Mouse (Mus musculus) cerebellum, adult 11-12 months (tissue): ENCODE measurements at regions not wholly inside any gene's neighbourhood (a gene's known extent, or its start where the extent isn't known, plus 50 kb on each side); places are given as distances from the start of the nearest gene placed in this dataset.
"Not testable (repeated sequence)": the region's sequence is repeated elsewhere in the genome, so short reads cannot be mapped to it uniquely, and the experiment has no call there.

ENCODE experiments used
- DNase-seq: peaks from one replicate; pipeline ENCODE4 v3.0.0; 2022

DNA sequence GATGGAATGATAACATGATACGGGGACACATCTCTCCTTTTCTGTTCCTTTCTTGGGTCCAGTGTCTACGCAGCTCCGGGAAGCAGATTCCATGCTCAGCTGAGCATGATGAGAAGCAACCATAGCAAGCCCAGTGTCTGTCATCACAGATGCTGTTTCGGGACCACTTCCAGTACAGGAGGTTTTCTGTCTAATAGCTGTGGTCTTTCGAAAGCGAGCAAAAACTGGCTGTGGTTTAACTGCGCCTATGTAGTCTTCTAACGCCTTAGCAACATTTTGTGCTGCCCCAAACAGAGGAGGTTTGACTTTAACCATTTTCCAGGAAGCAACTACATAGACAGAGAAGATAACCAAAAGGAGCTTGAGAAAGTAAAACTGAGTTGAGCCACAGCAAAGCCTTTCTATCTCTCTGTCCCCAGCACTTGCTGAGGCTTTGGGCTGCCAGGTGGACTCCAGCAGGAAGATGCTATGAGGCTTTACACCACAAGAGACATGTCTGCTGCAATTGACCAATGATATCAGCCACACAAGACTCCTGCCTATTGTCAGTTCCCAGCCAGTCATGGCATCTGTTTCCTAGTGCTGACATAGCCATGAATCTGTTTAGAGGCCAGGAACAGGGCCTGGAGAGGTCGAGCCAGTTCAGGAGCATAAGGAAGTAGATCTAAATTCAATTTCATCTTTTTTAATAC lies 95.1 kb downstream of the Stard3nl start:
- peak; percentile 42 for DNase-seq

DNA sequence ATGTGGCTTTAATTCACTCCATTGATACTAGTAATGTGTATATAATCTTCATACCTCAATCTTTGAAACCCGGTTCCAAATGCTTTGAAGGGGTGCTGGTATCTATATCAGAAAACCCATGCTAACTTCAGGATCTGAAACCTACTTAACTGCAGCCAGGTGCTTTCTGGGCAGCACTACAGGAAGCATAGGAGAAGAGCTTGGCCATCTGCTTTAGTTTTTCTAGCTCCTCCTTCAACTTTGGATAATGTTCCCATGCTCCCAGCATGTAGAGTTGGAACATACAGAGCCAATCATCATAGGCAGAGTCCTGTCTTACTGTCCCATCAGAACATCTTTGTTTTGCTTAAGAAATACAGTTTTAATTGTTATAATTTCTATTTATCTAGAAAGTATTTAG lies 99.3 kb downstream of the Stard3nl start:
- peak; percentile 8 for DNase-seq

DNA sequence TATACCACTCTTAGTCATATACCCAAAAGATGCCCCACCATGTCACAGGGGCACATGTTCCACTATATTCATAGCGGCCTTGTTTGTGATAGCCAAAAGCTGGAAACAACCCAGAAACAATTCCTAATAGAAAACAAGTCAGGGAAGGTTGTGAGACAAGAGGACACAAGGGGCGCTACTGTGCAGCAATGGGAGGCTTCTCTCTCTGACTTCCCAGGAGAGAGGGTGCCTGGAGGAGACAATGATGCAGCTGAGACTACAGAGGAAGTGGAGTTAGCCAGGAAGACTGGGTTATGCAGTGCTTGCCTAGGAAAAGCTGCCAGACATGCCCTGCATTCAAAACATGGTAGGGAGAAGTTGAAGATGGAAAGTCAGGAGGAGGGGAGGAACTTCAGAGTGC lies 102.6 kb downstream of the Stard3nl start:
- no peak for DNase-seq

DNA sequence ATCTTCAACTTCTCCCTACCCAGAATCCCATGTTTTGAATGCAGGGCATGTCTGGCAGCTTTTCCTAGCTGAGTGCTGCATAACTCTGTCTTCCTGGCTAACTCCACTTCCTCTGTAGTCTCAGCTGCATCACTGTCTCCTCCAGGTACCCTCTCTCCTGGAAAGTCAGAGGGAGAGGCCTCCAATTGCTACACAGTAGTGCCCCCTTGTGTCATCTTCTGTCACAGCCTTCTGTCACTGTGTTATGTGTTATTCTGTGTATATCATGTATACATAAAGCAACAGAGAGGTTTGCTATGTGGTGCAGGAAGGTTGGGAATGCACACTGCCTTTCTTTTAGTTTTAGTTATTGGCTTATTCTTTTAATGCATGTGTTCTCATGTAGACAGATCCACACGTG lies 112.4 kb downstream of the Stard3nl start:
- no peak for DNase-seq

- not testable (repeated sequence) for DNase-seq
Measured at GRCm38 (mm10) chr13:19272548-19273295, 122.9 kb downstream of the Stard3nl start.

DNA sequence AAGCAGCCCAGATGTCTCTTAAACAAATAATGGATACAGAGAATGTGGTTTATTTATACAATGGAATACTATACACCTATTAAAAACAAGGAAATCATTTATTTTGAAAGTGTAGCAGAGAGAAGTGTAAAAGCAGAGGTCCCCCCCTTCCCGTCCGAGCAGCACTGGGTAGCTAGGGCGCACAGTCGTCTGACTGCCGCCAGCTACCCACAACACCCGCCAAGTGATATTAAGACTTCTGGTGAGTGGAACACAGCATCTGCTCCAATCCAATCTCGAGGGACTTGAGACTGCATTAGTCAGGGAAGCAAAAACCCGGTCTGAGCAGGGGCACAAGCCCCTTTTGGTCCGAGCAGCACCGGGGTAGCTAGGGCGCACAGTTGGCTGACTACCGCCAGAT lies 130.6 kb downstream of the Stard3nl start:
- not testable (repeated sequence) for DNase-seq

GRCm38 (mm10) chr13:19246558-19246957 lies 149.0 kb downstream of the Stard3nl start:
- DNase-seq, result not testable (repeated sequence)

DNA sequence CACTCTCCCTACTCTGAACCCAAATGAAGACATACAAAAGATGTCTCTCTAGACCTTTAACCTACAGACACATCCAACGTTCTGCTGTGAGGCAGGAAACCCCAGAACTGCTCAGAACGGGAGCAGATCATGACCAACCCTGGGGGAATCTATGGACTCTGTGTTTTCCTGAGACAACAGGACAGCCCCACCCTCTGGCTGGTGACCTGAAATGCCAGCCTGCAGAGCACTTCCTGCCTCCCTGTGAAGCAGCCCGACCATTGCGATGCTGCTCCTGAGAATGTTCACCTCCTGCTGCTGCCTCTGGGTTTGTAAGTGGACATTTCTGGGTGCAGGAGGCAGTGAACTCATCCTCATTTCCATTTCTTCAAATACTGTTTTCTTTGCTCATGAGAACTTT lies 153.0 kb downstream of the Stard3nl start:
- not testable (repeated sequence) for DNase-seq

GRCm38 (mm10) chr13:19236340-19236739 lies 159.3 kb downstream of the Stard3nl start:
- no peak for DNase-seq

DNA sequence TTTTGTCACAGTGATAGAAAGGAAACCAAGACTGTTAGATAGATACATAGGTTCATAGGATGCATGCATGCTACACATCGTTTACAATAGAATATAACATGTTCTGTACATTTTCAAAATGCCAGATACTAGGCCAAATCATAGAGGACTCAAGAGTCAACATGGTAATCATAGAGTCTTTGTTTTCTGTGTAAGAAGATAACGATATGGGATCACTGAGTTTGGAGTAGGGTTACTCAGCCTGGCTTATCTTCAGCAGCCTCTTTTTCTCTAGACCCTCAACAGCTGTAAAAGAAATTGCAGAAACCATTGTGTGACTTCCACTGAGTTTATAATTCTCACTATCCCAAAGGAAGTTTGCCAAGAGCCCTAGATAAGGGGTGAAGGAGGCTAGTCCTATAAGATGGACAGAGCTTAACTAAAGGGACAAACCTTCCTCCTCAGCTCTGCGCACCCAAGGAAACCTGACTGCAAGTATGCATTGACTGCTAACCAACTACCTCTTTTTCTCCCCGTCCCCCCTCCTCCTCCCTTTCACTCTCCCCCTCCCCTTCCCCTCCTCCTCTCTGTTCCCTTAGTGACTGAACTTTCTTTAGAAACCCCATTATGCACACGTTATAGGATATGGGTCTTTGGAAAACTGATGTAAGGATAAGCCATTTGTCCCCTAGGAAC lies 160.8 kb downstream of the Stard3nl start:
- DNase-seq, result no peak

- not testable (repeated sequence) for DNase-seq
Measured at GRCm38 (mm10) chr13:19220004-19220403, 175.6 kb downstream of the Stard3nl start.

DNA sequence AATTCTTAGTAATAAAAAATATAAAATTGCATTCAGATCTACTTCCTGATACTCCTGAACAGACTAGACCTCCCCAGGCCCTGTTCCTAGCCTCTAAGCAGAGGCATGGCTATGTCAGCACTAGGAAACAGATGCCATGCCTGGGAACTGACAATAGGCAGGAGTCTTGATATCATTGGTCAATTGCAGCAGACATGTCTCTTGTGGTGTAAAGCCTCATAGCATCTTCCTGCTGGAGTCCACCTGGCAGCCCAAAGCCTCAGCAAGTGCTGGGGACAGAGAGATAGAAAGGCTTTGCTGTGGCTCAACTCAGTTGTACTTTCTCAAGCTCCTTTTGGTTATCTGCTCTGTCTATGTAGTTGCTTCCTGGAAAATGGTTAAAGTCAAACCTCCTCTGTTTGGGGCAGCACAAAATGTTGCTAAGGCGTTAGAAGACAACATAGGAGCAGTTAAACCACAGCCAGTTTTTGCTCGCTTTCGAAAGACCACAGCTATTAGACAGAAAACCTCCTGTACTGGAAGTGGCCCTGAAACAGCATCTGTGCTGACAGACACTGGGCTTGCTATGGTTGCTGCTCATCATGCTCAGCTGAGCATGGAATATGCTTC lies 176.1 kb downstream of the Stard3nl start:
- DNase-seq, result not testable (repeated sequence)

DNA sequence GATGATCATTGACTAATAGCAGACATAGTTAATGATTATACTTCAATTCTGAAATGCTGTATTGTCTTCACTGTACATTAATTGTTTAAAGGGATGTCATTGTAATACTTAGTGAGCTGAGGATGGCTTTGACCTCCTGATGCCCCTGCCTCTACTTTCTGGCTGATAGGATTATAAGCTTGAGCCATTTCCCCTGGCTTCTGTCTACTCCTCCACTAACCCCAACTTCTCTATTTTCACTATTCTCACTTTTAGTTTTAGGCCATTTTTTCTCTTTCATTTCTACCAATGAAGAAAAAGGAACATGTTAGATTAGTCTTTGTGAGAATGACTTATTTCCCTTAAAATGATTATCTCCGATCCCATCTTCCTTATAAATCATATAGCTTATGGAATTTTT lies 190.9 kb downstream of the Stard3nl start:
- no peak for DNase-seq

- DNase-seq, result not testable (repeated sequence)
Measured at GRCm38 (mm10) chr13:19202320-19202719, 193.3 kb downstream of the Stard3nl start.
